Mouse (Mus musculus) MN1 (cell line): ENCODE measurements around the gene Spryd7.
"Not testable (repeated sequence)": the region's sequence is repeated elsewhere in the genome, so short reads cannot be mapped to it uniquely, and the experiment has no call there.

Experiments used
- DNase-seq: peaks from one replicate; pipeline ENCODE4 v3.0.0-alpha.2; 2016; ENCODE audit warnings: low spot score

Spryd7 gene

DNA sequence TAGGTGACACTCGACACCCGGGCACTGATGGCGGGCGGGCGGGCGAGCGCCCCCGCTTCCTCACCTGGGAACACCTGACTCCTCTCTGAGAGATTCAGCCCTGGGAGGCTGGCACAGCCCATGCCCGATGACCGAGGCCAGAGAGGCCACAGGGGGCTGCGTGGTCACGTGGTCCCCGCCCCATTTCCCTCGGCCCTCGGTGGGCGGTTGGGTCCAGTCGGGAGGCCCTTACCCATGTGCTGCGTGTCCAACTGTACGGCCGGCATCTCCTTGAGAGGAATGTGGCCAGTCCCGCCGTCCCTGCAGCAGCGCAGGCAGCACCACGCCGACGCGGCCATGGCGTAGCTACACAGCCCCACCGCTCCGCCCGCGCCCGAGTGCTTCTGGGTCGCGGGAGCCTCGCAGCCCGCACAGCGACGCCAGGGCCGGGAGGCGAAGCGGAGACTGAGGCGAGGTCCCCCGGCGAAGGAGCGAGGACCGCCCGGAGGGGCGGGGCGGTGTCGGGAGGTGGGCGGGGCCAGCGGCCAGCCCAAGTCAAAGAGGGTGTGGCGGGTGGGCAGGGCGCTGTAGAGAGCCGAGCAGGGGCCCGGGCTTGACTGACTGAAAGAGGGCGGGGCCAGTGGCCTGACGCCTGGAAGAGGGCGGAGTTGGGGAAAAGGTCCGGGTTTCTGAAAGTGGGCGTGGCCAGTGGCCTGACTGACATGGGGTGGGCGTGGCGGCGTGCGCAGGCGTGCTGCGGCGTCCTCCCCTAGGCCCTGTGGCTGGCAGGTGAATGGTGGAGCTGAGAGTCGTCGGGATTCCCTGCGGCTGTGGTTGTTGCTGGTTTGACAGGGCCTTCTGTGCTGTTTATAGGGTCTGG is at the start of gene Spryd7:
TSS of gene Spryd7 (minus strand) at position 598 of the 859 bp plus-strand sequence.
- peak; percentile 98 for DNase-seq

DNA sequence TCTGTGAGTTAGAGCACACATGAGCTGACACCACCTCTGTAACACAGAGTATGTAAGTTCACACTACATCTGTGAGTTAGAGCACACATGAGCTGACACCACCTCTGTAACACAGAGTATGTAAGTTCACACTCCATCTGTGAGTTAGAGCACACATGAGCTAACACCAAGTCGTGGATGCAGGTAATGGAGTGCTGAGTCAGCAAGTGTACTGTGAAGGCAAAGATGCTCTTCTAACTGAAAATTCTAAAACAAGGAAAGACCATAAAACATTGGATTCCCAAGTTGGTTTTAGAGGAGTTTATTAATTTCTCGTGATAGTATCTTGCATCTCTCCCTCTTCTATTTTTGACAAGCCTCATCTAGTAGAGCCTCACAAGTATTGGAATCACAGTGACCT is 49.4 kb upstream of the Spryd7 start:
- DNase-seq, result not testable (repeated sequence)

DNA sequence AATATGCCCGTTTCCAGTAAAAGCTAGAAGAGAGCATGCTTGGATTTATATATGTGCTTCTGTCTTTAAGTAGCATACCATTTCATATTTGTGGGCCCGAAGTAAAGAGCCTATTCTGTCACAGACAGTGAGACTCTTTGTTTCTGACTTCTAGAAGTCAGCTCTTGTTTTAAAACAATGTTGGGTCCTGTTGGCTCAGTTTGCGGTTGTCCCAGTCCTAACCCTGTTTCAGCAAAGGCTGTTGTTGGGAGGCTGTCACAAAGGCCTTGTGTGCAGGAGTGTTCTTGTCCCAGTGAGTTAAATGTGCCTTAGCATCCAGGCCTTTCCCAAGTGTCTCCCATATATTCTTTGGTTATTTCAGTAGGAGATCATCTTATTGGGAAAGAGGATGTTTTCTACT is 47.4 kb upstream of the Spryd7 start:
- no peak for DNase-seq

DNA sequence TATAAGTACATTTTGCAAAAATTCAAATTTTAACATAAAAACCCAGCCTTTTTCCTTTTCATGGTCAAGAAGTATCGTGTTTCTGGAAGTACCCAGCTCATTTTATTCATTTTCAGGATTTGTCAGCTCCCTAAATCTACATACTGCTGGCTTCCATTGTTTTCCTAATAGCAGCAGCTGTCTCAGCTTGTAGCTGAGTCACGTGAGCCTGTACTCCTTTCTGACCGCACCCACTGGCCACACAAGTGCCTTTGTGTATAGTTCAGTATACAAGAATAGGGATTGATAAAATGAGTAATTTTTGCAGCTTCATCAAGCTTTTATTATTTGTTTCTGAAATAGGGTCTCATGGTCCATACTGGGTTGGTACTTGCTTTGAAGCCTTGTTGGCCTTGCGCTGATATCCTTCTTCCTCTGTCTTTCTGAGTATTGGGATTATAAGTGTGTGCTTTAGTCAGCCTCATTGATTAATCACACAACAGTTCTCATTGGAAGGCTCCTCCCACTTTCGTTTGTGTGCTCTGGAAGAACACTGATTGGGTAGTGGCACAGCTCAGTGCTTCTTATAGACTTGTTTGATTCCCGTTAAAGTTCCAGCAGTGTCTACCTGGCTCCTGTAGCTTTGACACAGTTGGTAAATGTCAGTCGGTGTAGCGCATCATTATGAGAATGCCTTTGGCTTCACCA is 46.5 kb upstream of the Spryd7 start:
- no peak for DNase-seq

DNA sequence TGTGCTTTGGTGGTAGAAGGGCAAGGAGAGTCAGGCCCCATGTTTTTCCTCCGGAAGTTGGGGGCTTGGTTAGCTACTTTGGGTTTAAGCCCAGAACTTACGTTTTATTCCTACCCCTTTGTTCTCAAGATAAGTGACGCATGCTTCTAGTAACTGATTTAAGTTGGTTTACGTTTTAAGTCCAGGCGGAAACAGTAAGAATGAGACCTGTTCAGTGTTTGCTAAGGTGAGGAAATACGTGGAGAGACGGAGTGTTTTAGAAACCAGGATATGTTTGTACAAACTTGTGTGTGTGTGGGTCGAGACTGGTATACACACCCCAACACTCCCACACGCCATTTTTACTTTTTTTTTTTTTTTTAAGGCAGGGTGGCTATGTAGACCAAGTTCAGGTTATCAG is 44.7 kb upstream of the Spryd7 start:
- no peak for DNase-seq

DNA sequence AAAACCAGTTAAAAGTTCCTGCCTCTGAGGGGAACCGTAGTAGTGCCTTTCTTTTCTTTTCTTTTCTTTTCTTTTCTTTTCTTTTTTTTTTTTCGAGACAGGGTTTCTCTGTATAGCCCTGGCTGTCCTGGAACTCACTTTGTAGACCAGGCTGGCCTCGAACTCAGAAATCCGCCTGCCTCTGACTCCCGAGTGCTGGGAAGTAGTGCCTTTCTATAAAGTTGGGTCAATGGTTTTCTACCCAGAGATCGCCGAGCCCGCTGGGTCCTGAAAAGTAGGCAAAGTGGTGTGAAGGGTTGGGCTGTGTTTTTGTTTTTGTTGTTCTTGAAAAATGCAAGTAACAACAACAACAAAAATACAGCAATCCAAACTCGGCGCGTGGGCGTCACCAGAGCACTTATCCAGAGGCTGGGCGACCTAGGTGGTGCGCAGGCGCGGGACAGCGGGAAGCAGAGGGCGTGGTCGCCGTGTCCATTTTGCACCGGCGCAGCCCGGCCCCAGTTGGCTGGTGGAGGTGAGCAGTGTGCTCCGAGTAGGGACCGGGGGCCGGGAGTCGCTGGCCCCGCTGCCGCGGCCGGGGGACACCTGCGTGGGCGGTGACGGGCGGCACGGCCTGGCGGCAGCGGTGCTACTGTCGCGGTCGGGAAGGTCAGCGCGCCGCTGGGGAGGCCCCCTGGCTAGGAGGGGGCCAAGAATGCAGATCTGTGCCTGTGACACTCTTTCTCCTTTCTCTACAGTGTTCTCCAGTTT is 42.5 kb upstream of the Spryd7 start:
- DNase-seq, result peak; percentile 84

DNA sequence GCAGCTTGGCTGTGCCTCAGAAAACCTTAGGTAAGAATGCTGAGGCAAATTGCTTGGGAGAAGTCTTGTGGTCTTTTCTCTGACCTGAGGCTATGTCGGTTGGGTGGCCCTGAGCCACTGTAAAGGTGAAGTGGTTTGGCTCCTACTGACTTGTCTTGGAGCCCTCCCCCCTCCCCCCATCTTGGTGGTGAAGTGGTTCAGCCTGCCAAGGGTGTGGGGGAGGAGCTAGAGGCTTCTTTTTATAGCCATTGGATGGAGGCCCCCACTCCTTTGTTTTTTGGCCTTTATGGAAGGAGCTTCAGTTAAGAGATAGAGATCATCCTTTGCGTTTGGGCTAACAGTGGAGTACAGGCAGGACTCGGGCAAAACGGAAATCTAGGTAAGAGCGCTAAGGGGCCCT is 41.3 kb upstream of the Spryd7 start, which contains the start of gene Trim13:
TSS of gene Trim13 (plus strand) at position 280 of the 400 bp plus-strand sequence.
- no peak for DNase-seq

DNA sequence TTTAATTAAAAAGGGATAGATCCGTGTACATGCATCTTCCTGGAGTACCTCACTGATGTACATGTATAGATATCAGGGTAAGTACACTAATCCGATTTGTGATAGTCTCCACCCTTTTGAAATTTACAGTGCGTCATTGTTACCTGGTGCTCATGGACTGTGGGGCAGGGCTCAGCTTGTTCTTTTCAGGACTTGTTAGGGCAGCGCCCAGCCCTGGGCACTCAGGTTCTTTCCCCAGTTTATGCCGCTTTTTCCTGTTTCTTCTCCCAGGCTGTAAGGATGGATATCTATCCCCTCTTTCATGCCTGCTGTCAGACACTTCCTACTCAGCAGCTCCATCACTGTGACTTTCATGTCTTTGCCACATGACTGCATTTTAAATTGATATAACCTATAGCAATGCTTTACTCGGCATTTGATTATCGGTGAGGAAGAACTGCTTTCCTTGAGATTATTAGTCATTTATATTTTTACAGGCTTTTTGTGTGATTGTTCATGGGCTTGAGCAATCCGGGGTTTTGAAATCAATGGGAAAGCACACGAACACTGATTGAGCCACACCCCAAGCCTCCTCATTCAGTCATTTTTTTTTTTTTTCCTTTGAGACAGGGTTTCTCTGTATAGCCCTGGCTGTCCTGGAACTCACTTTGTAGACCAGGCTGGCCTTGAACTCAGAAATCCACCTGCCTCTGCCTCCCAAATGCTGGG is 40.2 kb upstream of the Spryd7 start:
- no peak for DNase-seq

DNA sequence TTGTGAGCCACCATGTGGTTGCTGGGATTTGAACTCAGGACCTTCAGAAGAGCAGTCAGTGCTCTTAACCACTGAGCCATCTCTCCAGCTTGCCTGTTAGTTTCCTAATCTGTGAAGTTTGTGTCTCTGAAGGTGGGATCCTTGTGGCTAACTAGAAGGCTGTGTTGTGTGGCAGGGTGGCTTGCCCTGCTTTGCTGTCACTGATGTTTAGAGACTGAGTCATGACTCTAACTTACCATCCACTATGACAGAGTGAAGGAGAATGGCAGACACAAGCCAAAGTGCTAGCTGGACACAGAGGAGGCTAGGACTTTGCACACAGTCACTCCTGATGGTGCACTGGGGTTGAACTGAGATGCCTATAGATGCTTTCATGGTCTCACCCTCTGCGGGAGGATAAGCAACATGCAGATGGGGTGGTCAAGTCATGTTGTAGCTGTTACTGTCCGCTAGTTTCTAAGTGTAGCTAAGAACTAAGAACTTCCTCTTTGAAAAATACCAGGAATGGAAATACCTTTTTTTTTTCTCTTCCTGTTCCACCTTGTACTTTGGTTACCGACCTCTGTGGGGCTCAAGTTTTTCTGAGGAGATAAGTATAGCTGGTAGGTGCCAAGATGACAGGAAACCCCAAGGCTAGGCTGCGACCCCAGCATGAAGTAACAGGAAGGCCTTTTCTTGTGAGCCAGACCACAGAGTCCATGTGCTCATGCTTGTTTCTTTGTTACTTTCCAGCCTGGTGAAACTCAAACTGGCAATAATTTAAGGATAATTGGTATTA is 32.8 kb upstream of the Spryd7 start:
- DNase-seq, result no peak

DNA sequence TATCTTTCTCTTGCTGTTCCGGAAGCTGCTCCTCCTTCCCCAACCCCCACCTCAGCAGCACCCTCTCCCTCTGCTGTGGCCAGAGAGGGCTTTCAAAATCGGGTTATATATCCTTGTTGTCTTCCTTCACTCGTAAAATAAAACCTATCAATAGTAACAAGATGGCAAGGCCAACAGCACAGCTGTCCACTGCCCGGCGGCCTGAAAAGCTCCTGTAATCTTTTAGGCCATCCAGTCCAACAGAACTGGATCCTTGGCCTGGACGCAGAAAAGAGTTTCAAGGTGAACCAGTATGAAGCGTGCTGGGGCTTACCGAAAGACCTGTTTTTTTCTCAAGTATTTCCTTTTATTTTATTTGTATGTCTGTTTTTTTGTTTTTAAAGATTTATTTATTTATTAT is 19.3 kb upstream of the Spryd7 start:
- no peak for DNase-seq

DNA sequence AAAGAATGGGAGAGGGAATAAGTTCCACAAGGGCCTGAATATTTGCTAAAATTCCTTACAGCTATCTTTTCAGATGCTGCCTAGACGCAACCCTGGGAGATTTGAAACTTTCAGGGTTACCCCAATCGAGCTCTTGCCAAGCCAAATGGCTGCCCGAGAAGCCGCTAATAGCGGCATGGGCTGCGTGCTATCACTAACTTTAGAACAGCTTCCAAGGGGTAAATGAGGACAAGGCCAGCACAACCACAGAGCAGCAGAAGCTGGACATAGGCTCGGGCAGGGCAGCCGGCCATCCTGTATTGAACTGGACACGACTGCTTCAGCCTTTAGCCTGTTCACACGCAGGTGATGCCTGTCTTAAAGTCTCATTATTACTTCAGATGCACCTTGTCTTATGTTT is 18.4 kb upstream of the Spryd7 start:
- no peak for DNase-seq

DNA sequence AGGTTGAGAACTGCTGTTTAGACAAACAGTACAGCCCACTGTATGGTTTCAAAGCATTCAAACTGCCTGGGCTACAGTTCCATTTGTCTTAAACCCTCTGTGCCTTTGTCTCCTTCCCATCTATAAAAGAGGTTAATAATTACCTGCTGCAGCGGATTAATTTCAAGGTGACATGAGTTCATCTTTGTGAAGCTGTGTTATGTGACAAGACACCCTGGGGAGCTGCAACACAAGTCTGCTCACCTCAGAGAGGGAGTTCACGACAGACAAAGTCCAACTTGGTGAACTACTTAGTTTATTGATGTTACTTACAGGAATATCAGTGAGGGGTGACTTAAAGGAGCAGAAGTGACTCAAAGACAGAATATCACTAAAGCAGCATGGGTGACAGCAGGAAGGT is 15.4 kb upstream of the Spryd7 start:
- no peak for DNase-seq

DNA sequence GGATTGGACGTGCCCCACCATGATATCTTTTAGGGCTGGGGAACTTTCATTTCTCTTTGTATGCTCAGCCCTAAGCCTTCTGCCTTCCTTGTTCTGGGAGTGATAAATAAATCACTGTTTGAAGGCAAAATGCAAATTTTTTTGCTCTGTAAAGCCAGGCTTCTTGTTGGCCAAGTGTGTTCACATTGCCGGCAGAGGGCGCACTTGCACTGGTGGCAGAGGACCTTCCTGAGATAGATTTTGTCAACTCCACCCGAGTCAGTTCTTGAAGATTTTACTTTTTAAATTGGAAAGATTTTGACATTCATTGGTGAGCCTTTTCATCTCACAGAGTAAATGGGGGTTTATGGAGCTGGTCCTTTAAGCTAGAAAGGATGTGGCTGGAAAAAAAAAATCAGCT is 14.7 kb upstream of the Spryd7 start:
- peak; percentile 79 for DNase-seq

DNA sequence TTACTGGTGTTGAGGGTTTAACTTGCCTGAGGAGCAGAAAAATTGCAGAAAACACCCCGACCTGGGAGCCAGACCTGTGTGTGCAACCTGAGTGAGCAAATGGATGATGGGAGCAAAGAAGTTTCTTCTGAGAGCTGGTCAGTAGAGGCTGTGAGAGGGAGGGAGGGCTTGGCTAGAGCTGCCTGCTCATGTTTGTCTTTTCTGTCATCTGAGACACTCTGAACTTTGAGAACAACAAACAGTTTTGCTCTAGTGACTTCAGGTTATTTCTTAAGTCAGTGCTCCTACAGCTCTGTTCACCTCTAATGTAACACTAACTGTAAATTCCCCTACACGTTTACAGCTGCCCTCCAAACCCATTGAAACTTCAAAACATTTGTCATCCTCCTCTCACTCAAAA is 12.7 kb upstream of the Spryd7 start:
- no peak for DNase-seq

DNA sequence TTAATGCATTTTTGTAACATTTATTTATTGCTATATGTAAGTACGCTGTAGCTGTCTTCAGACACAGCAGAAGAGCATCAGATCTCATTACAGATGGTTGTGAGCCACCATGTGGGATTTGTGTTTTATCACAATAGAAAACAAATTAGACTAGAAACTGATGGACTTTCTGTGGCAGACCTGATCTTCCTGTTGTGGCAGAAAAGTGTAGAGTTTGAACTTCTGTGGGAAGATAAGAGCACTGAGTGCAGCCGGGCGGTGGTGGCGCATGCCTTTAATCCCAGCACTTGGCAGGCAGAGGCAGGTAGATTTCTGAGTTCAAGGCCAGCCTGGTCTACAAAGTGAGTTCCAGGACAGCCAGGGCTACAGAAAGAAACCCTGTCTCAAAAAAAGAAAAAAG is 9.5 kb upstream of the Spryd7 start:
- not testable (repeated sequence) for DNase-seq

DNA sequence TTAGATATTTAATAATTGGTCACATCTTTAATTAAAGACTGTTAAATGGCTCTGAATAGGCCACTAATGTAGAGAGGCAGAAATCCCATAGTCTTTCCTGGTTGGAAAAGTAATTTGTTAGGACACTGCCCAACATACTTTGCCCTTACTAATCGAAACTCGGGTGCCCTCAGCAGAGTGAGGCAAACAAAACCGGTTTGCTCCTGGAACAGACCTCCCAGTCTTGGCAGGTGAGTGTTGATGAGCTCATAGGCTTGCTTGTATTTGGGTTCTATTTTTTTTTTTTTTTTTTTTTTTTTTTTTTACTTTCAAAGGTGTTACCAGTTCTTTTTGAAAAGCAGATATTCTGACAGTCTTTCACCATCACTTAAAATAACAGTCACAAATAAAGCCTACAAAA is 3.2 kb upstream of the Spryd7 start:
- no peak for DNase-seq

DNA sequence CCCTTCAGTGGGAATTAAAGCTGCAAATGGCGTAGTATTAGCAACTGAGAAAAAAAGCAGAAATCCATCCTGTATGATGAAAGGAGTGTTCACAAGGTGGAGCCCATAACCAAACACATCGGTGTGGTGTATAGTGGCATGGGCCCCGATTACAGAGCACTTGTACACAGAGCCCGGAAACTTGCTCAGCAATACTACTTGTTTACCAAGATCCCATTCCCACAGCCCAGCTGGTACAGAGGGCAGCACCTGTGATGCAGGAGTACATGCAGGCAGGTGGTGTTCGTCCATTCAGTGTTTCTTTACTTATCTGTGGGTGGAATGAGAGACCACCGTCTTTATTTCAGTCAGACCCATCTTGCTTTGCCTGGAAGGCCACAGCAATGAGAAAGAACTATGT is 2.2 kb upstream of the Spryd7 start:
- no peak for DNase-seq

DNA sequence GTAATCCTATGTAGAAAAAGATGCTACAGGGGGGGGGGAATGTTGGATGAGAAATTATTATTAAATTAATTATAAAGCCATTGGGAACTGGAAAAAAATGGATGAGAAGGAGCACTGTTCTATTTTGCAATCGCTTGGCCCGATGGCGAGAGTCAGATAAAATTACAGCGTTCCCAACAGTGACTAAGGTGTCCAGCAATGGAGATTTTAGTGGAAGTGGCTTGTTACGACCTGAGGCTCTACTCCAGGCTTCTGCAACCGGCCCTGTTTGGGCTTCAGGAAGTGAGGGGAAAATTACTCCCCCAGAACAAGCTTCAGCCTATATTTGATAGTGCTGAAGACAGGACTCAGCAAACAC is 776 bp downstream of the Spryd7 start:
- no peak for DNase-seq

DNA sequence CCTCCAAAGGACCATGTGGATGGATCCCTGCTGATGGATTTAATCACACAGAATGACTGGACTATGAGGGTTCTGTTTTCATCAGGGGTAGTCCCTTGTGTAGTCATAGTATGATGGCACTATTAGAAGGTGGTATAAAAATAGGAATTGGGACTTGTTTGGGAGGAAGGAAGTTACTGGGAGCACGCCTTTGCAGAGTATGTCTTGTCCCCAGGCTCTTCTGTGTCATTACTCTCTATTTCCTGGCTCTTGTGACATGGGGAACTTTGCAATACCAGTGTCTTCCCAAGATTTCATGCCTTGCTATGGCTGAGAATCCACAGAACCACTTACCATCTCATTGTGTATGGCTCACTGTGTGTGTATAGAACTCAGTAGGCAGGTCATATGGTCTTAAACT is 8.1 kb downstream of the Spryd7 start:
- DNase-seq, result no peak

DNA sequence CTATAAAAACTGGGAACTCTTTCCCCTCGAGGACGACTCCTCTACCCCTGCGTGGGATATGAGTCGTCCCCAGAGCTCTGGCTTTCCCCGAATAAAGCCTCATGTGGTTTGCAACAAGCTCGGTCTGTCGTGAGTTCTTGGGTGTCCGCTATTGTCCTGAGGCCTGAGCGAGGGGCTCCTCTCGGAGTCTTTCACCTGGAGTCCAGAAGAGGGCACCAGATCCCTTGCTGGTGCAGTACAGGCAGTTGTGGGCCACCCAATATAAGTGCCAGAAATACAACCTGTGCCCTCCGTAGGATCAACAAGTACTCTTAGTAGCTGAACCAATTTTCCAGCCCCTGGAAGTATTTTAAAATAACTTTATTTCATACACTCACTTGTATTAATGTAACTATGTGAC is 18.9 kb downstream of the Spryd7 start:
- not testable (repeated sequence) for DNase-seq

DNA sequence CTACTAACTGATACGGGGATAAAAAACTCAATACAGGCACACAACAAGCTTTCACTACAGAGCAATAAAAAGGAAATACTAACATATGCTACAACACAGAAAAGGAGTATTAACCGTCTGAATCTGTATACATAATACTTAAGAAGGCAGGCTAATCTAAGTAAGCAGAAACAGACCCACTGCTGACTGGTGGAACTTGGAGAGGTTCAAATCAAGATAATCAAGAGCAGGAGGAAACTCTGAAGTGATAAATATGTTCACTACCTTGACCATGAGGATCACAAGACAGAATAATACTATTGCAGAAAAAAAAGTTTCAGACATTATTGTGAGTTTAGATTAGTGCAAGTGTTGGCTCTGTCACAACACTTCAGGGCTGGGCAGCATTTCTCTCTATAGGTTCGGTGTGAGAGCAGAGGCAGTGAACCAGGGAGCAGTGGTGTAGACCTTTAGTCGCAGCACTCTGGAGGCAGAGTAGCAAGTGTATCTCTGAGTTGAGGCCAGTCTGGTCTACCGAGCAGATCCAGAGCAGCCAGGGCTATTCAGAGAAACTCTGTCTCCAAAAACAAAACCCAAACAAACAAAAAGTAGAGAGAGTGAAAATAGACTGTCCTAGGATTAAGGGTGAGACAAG is 19.9 kb downstream of the Spryd7 start:
- DNase-seq, result no peak
